10 mouse cellular contexts compared by ENCODE assay signal in the genomic region with DNA sequence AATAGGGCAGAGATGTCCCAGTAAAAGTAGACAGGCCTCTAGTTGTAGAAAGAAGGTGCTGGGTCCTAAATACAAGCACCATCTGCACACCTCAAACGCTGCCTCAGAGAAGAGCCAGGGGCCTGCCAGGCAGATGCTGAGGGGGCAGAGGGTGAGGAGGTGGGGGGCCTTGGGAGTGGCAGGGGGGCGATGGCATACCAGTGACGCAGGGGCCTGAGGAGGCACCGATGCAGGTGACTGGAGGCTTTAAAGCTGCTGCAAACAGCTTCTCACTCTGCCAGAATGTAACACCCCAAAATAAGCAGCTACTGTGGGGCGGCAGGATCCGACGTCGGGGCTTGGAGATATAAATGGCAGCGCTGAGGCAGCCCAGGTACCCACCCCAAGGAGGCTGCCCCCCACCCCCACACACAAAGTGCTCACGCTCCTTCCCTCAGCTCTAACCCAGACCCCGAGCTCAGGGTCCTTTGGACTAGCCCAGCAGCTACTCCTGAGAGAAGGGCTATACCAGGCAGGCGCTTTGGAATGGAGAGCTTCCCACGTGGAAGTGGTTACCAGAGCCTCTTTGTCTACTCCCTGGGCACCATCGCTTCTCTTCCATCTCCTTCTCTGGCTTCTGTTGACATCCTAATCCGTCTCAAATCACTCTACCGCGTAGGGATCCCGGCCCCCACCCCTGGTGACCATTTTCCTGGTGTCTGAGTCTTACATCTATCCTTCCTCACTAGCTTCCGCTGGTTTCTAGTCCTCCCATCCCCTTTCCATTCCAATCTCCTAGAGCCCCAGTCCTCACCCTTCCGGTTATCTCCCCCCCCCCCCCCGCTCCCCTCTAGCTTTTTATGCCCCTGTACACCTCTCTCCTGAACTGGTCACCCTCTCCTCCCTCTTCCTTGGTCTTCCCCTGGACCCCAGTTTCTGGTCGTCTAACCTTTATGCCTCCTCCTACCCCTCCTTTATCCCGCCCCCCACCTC. TPM values are rescaled to one million over a fixed set of nuclear protein-coding genes. Genes with fewer than 3 reads are reported as not detected.
DNase-seq lines count a peak whose midpoint lies in the region; ATAC-seq lines count a peak whose summit lies in the region.
"Had no signal": no experiment of that assay in that cellular context is flagged by ENCODE, and none has a peak within 500 bp of the region (broad histone marks: within the 10 kb centered on the region; RNA-seq: fewer than 3 reads in every experiment).

No protein-coding gene starts in this region.

- no peak for DNase-seq in heart, postnatal 25 days (ENCODE audit: low spot score)
- peak; percentile 5 for DNase-seq in spleen, adult 12 weeks (ENCODE audit: low spot score)
- DNase-seq in spleen, adult 18-20 months = no peak
- DNase-seq in adrenal gland, postnatal 4 days (ENCODE audit: low spot score in 2 of 2) = no peak
- no peak for DNase-seq in thymus, postnatal 36 days
- DNase-seq in adrenal gland, postnatal 36 days = no peak
- DNase-seq: adrenal gland, postnatal 10 days had no signal

- H3K4me1 ChIP-seq in heart, embryonic 12.5 days (replicated peaks) = peaks cover 46% of the 10 kb centered on the region
- peaks cover 48% of the 10 kb centered on the region for H3K4me1 ChIP-seq in limb, embryonic 12.5 days (replicated peaks)

- WGBS in heart, embryonic 12.5 days = 11% methylated on average over 21 of the region's 23 CpGs
- WGBS in limb, embryonic 12.5 days = 8% methylated on average over 22 of the region's 23 CpGs

- H3K27ac ChIP-seq in heart, embryonic 12.5 days (ENCODE audit: poor library complexity, severe bottlenecking) = no peak overlapping the region
- H3K27ac ChIP-seq in limb, embryonic 12.5 days = no peak overlapping the region

- peaks cover 95% of the 10 kb centered on the region for H3K27me3 ChIP-seq in heart, embryonic 12.5 days (replicated peaks)
- peaks cover 100% of the 10 kb centered on the region for H3K27me3 ChIP-seq in limb, embryonic 12.5 days

- H3K4me2 ChIP-seq in heart, embryonic 12.5 days = peak overlapping the region; percentile 92
- peak overlapping the region; percentile 79 for H3K4me2 ChIP-seq in limb, embryonic 12.5 days

- intact Hi-C loops in heart, postnatal 25 days (cut with DNase I) = loop anchor here (2.0 to 5.0 kb wide), 3 partner anchors 15 to 122 kb away; no protein-coding TSS in a partner anchor

- ATAC-seq in heart, embryonic 12.5 days (ENCODE audit: insufficient number of reproducible peaks, low FRiP score) = no peak
- ATAC-seq in limb, embryonic 12.5 days (ENCODE audit: insufficient number of reproducible peaks, insufficient read depth, low FRiP score, low TSS enrichment, low read depth) = no peak

- peak overlapping the region; percentile 53; the same call in 1 of the 2 replicates for H3K4me3 ChIP-seq in heart, embryonic 12.5 days
- H3K4me3 ChIP-seq in limb, embryonic 12.5 days (replicated peaks) = peak overlapping the region; percentile 58

- H3K36me3 ChIP-seq in heart, embryonic 12.5 days = no peaks in the 10 kb centered on the region
- no peaks in the 10 kb centered on the region for H3K36me3 ChIP-seq in limb, embryonic 12.5 days

- H3K9me3 ChIP-seq in heart, embryonic 12.5 days (replicated peaks) = no peaks in the 10 kb centered on the region
- H3K9me3 ChIP-seq in limb, embryonic 12.5 days = no peaks in the 10 kb centered on the region

- H3K9ac ChIP-seq in heart, embryonic 12.5 days = no peak overlapping the region
- H3K9ac ChIP-seq in limb, embryonic 12.5 days (replicated peaks) = no peak overlapping the region

RNA-seq across cellular contexts. Expression of gene Rtn4rl2, which starts 1.1 kb away (rescaled TPM):
- polyA plus RNA-seq in heart, embryonic 12.5 days (2016; fragmentation: Nextera tagmentation; extraction: Ambion mirVana) = 0.67 and 1.2 TPM in 2 replicates
- total RNA-seq in heart, postnatal 25 days (2021) = 1 to 10 TPM; 1.8 to 4.0 TPM
- polyA plus RNA-seq in limb, embryonic 12.5 days (2016; fragmentation: Nextera tagmentation; extraction: Ambion mirVana) = 0.84 and 0.95 TPM in 2 replicates
- 1 to 10 TPM; 2.2 to 3.4 TPM for total RNA-seq in adrenal gland, postnatal 4 days (2021)
- total RNA-seq in adrenal gland, postnatal 36 days (2021) = 1 to 10 TPM in 1 of 2 experiments, under 1 TPM in 1; 0.79 to 2.4 TPM
- total RNA-seq: monocyte, adult 5-6 weeks had no signal

RNA-seq across cellular contexts. Expression of gene Slc43a1, which starts 46.7 kb away (rescaled TPM):
- polyA plus RNA-seq in heart, embryonic 12.5 days (2016; fragmentation: Nextera tagmentation; extraction: Ambion mirVana) = 21.8 and 23.0 TPM in 2 replicates
- 1 to 10 TPM; 1.5 to 2.2 TPM for total RNA-seq in heart, postnatal 25 days (2021)
- polyA plus RNA-seq in limb, embryonic 12.5 days (2016; fragmentation: Nextera tagmentation; extraction: Ambion mirVana) = 21.1 and 23.8 TPM in 2 replicates
- 10 to 100 TPM in 1 of 2 experiments, 1 to 10 TPM in 1; 8.8 to 11.1 TPM for total RNA-seq in adrenal gland, postnatal 4 days (2021)
- 1 to 10 TPM; 6.6 to 7.5 TPM for total RNA-seq in adrenal gland, postnatal 36 days (2021)
- total RNA-seq: monocyte, adult 5-6 weeks had no signal

RNA-seq across cellular contexts. Expression of gene Slc43a3, which starts 51.0 kb away (rescaled TPM):
- 33.6 and 35.0 TPM in 2 replicates for polyA plus RNA-seq in heart, embryonic 12.5 days (2016; fragmentation: Nextera tagmentation; extraction: Ambion mirVana)
- total RNA-seq in heart, postnatal 25 days (2021) = 10 to 100 TPM; 70.7 to 86.6 TPM
- 30.0 and 33.9 TPM in 2 replicates for polyA plus RNA-seq in limb, embryonic 12.5 days (2016; fragmentation: Nextera tagmentation; extraction: Ambion mirVana)
- total RNA-seq in adrenal gland, postnatal 4 days (2021) = 10 to 100 TPM; 66.4 to 68.4 TPM
- 10 to 100 TPM; 52.8 to 88.3 TPM for total RNA-seq in adrenal gland, postnatal 36 days (2021)

RNA-seq across cellular contexts. Expression of gene Timm10, which starts 58.6 kb away (rescaled TPM):
- polyA plus RNA-seq in heart, embryonic 12.5 days (2016; fragmentation: Nextera tagmentation; extraction: Ambion mirVana) = 62.2 and 65.6 TPM in 2 replicates
- 100 to 1,000 TPM in 1 of 2 experiments, 10 to 100 TPM in 1; 99.8 to 103 TPM for total RNA-seq in heart, postnatal 25 days (2021)
- polyA plus RNA-seq in limb, embryonic 12.5 days (2016; fragmentation: Nextera tagmentation; extraction: Ambion mirVana) = 38.8 and 43.3 TPM in 2 replicates
- total RNA-seq in adrenal gland, postnatal 4 days (2021) = 10 to 100 TPM; 40.5 to 43.7 TPM
- total RNA-seq in adrenal gland, postnatal 36 days (2021) = 10 to 100 TPM; 46.2 to 51.4 TPM
